Mouse (Mus musculus) gastrocnemius, postnatal 14 days (tissue): Measurements from ENCODE around the gene Thap4. TPM values are rescaled to one million over a fixed set of nuclear protein-coding genes. Genes with fewer than 3 reads are reported as not detected.
"Not testable (repeated sequence)": the region's sequence is repeated elsewhere in the genome, so short reads cannot be mapped to it uniquely, and the experiment has no call there.

ENCODE experiments used
- DNase-seq: peaks from one replicate; pipeline ENCODE4 v3.0.0; 2021; ENCODE audit warnings: mixed read lengths
- intact Hi-C: fragments of 180-260 bp; cut with DNase I; formaldehyde crosslinking; loops from one replicate; pipeline ENCODE4 v1.15.1; 2025; ENCODE audit warnings: low total_unique reads
- total RNA-seq, 2 experiments: library from RNA; stranded (reverse); gene quantifications; 2 replicates each; pipeline ENCODE4 v1.2.3; 2021

Thap4 gene
- total RNA-seq, 2 experiments from 2014 or later, result 40.5 to 41.0 TPM

- intact Hi-C loops, result no loop called here
- DNase-seq, result peak; percentile 80
Measured at GRCm38 (mm10) chr1:93694966-93695365, 59.7 kb downstream of the Thap4 start.

- no peak for DNase-seq
- intact Hi-C loops, result no loop called here
Measured at GRCm38 (mm10) chr1:93693943-93694342, 60.7 kb downstream of the Thap4 start.

GRCm38 (mm10) chr1:93693502-93693901 lies 61.2 kb downstream of the Thap4 start:
- no peak for DNase-seq

GRCm38 (mm10) chr1:93692773-93693172 lies 61.9 kb downstream of the Thap4 start:
- no peak for DNase-seq
- intact Hi-C loops, result no loop called here

More at GRCm38 (mm10) chr1:93693502-93693901, 61.2 kb downstream of the Thap4 start:
- intact Hi-C loops, result no loop called here

GRCm38 (mm10) chr1:93691786-93692357 lies 62.8 kb downstream of the Thap4 start:
- DNase-seq, result no peak
- intact Hi-C loops, result no loop called here

GRCm38 (mm10) chr1:93691106-93691505 lies 63.6 kb downstream of the Thap4 start:
- DNase-seq, result no peak
- intact Hi-C loops, result no loop called here

- DNase-seq, result no peak
- intact Hi-C loops, result no loop called here
Measured at GRCm38 (mm10) chr1:93689901-93690496, 64.7 kb downstream of the Thap4 start.

GRCm38 (mm10) chr1:93688154-93688553 lies 66.5 kb downstream of the Thap4 start:
- intact Hi-C loops, result no loop called here
- no peak for DNase-seq

- intact Hi-C loops, result no loop called here
- DNase-seq, result no peak
Measured at GRCm38 (mm10) chr1:93686961-93687320, 67.7 kb downstream of the Thap4 start.

- intact Hi-C loops, result no loop called here
- peak; percentile 43 for DNase-seq
Measured at GRCm38 (mm10) chr1:93686245-93686960, 68.3 kb downstream of the Thap4 start.

- intact Hi-C loops, result no loop called here
- peak; percentile 88 for DNase-seq
Measured at GRCm38 (mm10) chr1:93685401-93686244, 69.0 kb downstream of the Thap4 start, which contains the start of gene Bok. Gene Bok, plus strand, starts transcription at chr1:93685660.

GRCm38 (mm10) chr1:93679889-93680568 lies 74.6 kb downstream of the Thap4 start:
- peak; percentile 37 for DNase-seq
- intact Hi-C loops, result no loop called here

- intact Hi-C loops, result no loop called here
Measured at GRCm38 (mm10) chr1:93678386-93678785, 76.3 kb downstream of the Thap4 start.

GRCm38 (mm10) chr1:93672682-93673081 lies 82.0 kb downstream of the Thap4 start:
- DNase-seq, result no peak
- intact Hi-C loops, result no loop called here

More at GRCm38 (mm10) chr1:93678386-93678785, 76.3 kb downstream of the Thap4 start:
- peak; percentile 57 for DNase-seq

- intact Hi-C loops, result loop anchor here (5.0 kb wide), 1 partner anchor 57 kb away; no protein-coding TSS in a partner anchor
- DNase-seq, result no peak
Measured at GRCm38 (mm10) chr1:93669941-93670340, 84.7 kb downstream of the Thap4 start.

- DNase-seq, result peak; percentile 84
- intact Hi-C loops, result loop anchor here (5.0 kb wide), 1 partner anchor 58 kb away; no protein-coding TSS in a partner anchor
Measured at GRCm38 (mm10) chr1:93668791-93669548, 85.7 kb downstream of the Thap4 start.

GRCm38 (mm10) chr1:93667760-93668400 lies 86.8 kb downstream of the Thap4 start:
- no peak for DNase-seq
- intact Hi-C loops, result loop anchor here (5.0 kb wide), 1 partner anchor 59 kb away; no protein-coding TSS in a partner anchor

GRCm38 (mm10) chr1:93658559-93658958 lies 96.1 kb downstream of the Thap4 start, which contains the start of gene Stk25:
Gene Stk25, minus strand, starts transcription at chr1:93658659.
- intact Hi-C loops, DNase-seq: not testable (repeated sequence)
